Mouse (Mus musculus) megakaryocyte, embryonic 14.5 days (primary cell): ENCODE measurements around the gene Gm20388. TPM values are rescaled to one million over a fixed set of nuclear protein-coding genes. Genes with fewer than 3 reads are reported as not detected.
A peak's percentile ranks its signal among the peaks of the same experiment; 100 is the strongest.

ENCODE experiments used
- H3K27me3 ChIP-seq: replicated peaks from 2 replicates; pipeline ENCODE3; 2012; ENCODE audit warnings: inconsistent platforms
- H3K36me3 ChIP-seq: replicated peaks from 2 replicates; pipeline ENCODE3; 2012; ENCODE audit warnings: low read length, inconsistent platforms, mixed read lengths
- H3K4me1 ChIP-seq: 2 replicates; pipeline ENCODE4 v1.6.1; 2012; ENCODE audit warnings: inconsistent platforms
- H3K4me3 ChIP-seq: replicated peaks from 2 replicates; pipeline ENCODE3; 2012; ENCODE audit warnings: moderate library complexity, mild to moderate bottlenecking, inconsistent platforms
- H3K9me3 ChIP-seq: 2 replicates; pipeline ENCODE4 v1.6.1; 2012; ENCODE audit warnings: inconsistent platforms
- FLI1 ChIP-seq: IDR thresholded peaks from 2 replicates; pipeline ENCODE4 v1.6.1; 2012; ENCODE audit warnings: low read length, inconsistent platforms, mixed read lengths
- GATA1 ChIP-seq: IDR thresholded peaks from 3 replicates; pipeline ENCODE4 v1.6.1; 2012; ENCODE audit warnings: mixed read lengths, low read length, inconsistent platforms, borderline replicate concordance
- polyA plus RNA-seq: library from polyadenylated mRNA; stranded (reverse); fragments of >175 nt; gene quantifications from 2 replicates; pipeline ENCODE4 v1.2.3, GENCODE M21; 2012; ENCODE audit warnings: low replicate concordance; ENCODE audit not compliant: insufficient read depth

Gene Gm20388
- polyA plus RNA-seq, 1 experiment, result 111 TPM

DNA sequence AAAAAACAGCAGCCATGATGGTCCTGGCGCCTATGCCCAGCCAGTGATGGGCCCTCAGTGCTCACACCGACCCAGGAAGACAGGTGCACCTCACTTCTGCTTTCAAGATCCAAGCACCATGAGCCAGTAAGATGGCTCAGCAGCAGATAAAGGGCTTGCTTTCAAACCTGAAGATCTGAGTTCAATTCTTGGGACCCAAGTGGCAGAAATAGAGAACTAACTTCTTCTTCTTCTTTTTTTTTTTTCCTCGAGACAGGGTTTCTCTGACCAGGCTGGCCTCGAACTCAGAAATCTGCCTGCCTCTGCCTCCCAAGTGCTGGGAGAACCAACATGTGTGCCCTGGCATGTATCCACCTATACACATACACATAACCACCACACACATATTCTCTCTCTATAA lies 3509.1 kb downstream of the Gm20388 start:
- peaks cover 50% of the 10 kb centered on the region for H3K27me3 ChIP-seq
- H3K4me3 ChIP-seq, result no peak overlapping the region
- H3K4me1 ChIP-seq, result peaks cover 50% of the 10 kb centered on the region
- peaks cover 21% of the 10 kb centered on the region for H3K36me3 ChIP-seq
- H3K9me3 ChIP-seq, result no peaks in the 10 kb centered on the region
- TF ChIP-seq FLI1 (no peak), GATA1 (no peak)

DNA sequence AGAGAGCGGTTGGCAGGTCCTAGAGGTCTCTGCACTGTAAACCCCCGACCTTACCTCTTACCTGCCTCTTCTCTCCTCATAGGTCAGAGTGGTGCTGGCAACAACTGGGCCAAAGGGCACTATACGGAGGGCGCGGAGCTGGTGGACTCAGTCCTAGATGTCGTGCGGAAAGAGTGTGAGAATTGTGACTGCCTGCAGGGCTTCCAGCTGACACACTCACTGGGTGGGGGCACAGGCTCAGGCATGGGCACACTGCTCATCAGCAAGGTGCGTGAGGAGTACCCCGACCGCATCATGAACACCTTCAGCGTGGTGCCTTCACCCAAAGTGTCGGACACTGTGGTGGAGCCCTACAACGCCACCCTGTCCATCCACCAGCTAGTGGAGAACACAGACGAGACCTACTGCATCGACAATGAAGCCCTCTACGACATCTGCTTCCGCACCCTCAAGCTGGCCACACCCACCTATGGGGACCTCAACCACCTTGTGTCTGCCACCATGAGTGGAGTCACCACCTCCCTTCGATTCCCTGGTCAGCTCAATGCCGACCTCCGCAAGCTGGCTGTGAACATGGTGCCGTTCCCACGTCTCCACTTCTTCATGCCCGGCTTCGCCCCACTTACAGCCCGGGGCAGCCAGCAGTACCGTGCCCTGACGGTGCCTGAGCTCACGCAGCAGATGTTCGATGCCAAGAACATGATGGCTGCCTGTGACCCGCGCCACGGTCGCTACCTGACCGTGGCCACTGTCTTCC lies 3510.1 kb downstream of the Gm20388 start:
- no peak overlapping the region for H3K4me3 ChIP-seq
- H3K27me3 ChIP-seq, result peaks cover 54% of the 10 kb centered on the region
- TF ChIP-seq GATA1 (no peak), FLI1 (no peak)
- H3K36me3 ChIP-seq, result peaks cover 21% of the 10 kb centered on the region
- H3K9me3 ChIP-seq, result no peaks in the 10 kb centered on the region
- peaks cover 50% of the 10 kb centered on the region for H3K4me1 ChIP-seq

DNA sequence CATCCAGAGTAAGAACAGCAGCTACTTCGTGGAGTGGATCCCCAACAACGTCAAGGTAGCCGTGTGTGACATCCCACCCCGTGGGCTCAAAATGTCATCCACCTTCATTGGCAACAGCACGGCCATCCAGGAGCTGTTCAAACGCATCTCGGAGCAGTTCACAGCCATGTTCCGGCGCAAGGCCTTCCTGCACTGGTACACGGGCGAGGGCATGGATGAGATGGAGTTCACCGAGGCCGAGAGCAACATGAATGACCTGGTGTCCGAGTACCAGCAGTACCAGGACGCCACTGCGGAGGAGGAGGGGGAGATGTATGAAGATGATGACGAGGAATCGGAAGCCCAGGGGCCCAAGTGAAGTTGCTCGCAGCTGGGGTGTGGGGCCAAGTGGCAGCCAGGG lies 3510.7 kb downstream of the Gm20388 start:
- H3K4me1 ChIP-seq, result peaks cover 47% of the 10 kb centered on the region
- peaks cover 2% of the 10 kb centered on the region for H3K9me3 ChIP-seq
- TF ChIP-seq FLI1, result no peak
- no peak for TF ChIP-seq GATA1
- H3K4me3 ChIP-seq, result no peak overlapping the region
- H3K36me3 ChIP-seq, result peaks cover 22% of the 10 kb centered on the region
- peaks cover 54% of the 10 kb centered on the region for H3K27me3 ChIP-seq

DNA sequence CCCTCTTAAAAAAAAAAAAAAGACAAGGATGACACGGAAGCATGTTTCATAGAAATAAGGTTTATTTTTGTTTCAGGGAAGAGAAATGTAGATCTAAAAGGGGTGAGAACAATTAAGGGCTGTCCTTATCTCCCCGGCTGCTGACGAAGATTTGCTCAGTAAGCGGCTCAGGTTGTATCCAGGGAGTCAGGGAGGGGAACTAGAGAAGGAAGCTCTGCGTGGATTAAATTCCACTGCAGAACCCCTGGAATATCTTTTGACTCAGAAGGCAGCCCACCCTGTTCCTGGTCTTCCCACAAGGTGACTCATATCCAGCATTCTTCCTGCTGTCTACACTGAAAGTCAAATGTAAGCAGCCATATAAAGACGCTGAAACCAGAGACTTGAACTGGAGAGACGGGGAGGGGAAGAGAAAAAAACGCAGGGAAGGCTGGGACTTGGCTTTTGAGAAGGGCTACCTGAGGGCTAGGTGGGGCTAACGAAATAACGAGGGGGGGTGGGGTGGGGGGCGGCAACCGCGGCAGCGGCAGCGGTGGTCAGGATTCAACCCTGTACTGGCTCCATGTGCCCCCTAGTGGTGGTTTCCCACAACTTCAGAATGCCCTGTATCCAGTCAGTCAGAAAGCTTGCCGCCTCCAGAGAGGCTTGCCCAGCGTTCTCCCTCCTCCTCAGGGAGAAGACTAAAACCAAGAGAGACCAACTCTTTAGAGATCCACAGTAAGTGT lies 3511.6 kb downstream of the Gm20388 start:
- TF ChIP-seq FLI1 (no peak), GATA1 (no peak)
- Histone ChIP-seq H3K9me3 (peaks cover 11% of the 10 kb centered on the region), H3K4me1 (peaks cover 38% of the 10 kb centered on the region), H3K36me3 (peaks cover 31% of the 10 kb centered on the region), H3K27me3 (peaks cover 48% of the 10 kb centered on the region), H3K4me3 (peak overlapping the region; percentile 88)

DNA sequence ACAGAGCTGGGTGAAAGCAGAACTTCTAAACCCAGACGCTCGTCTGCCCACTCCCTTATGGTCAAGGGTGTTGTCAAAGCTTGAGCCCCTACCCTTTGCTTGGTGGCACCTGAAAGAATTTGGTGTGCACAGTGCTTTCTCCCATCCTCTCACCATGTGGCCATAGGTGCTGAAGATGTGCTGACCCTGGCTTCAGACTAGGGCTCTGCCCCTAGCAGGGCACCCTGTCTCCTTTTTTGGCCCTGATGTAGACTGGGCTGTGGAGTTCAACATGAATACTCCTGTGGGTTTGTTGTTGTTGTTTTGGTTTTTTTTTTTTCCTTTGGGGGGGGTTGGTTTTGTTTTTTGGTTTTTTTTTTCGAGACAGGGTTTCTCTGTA lies 3512.1 kb downstream of the Gm20388 start:
- Histone ChIP-seq H3K4me1 (peaks cover 35% of the 10 kb centered on the region), H3K27me3 (peaks cover 47% of the 10 kb centered on the region), H3K36me3 (peaks cover 36% of the 10 kb centered on the region), H3K4me3 (peak overlapping the region; percentile 88), H3K9me3 (peaks cover 16% of the 10 kb centered on the region)
- TF ChIP-seq GATA1, result no peak
- no peak for TF ChIP-seq FLI1

DNA sequence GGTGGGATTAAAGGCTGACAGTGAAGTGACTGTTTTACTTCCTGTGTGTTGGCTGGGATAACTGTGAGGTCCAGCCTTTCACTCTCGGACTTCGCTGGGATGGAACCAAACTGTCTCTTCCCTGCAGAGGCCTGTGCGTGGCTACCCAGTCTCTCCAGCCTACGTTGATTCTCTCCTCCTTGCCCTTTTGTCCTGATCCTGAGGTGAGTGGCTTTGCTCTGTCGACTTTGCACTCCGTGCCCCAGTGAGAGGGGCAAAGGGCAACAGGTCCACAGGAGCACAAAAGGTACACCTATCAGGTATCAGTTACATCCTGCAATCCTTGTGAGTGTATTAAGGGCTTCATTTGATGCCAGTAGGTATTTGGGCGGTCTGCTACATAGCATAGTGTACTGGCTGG lies 3512.8 kb downstream of the Gm20388 start, which contains the start of gene Def8:
Gene Def8, plus strand, starts transcription at position 87 of the 400 bp plus-strand sequence.
- peaks cover 33% of the 10 kb centered on the region for H3K4me1 ChIP-seq
- H3K4me3 ChIP-seq, result peak within 1 kb of the TSS; percentile 88
- peaks cover 40% of the 10 kb centered on the region for H3K36me3 ChIP-seq
- no peak for TF ChIP-seq FLI1
- no peak for TF ChIP-seq GATA1
- peaks cover 43% of the 10 kb centered on the region for H3K27me3 ChIP-seq
- peaks cover 23% of the 10 kb centered on the region for H3K9me3 ChIP-seq

DNA sequence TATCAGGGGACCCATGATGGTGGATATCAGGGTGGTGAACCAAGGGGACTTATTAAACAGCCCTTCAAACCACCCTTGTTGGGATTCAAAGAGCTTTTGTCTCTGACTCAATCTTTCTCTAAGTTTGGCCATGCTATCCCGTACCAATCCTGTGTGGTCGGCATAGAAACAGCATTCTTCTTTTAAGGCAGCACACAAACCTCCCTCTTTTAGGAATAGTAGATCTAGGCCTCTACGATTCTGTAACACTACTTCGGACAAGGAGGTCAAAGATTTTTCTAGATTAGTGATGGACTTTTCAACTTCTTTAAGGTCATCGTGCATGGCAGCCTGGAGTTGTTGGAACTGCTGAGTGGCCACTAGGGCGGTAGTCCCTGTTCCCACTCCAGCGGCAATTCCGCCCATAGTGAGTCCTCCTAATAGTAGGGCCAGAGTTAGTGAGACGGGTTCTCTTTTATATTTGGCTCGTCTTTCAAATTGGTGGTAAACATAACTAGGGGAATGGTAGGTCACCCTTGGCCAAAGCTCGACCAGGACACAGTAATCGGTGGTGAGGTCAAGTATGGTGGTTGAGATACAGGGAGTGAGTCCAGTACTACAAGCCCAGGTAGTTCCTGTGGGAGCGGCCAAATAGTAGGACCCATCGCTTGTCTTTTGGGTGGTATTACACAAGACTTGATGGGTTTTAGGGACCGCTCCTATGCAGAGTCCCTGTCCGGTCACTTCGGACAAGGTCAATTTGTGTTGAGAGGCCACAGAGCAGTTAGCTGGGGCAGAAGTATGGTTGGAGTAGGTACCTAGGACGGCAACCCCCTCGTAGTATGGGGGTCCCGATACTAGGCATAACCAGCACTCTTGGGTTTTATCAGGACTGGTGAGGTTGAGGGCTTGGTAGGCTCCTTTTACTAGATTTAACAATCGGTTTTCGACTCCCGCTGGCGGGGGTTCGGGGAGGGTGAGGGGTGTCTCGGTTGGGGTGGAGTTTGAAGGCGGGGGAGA lies 3516.2 kb downstream of the Gm20388 start:
- H3K27me3 ChIP-seq, result peaks cover 16% of the 10 kb centered on the region
- peaks cover 53% of the 10 kb centered on the region for H3K9me3 ChIP-seq
- TF ChIP-seq FLI1, result no peak
- no peak for TF ChIP-seq GATA1
- peaks cover 22% of the 10 kb centered on the region for H3K36me3 ChIP-seq
- H3K4me3 ChIP-seq, result no peak overlapping the region
- H3K4me1 ChIP-seq, result peaks cover 15% of the 10 kb centered on the region

DNA sequence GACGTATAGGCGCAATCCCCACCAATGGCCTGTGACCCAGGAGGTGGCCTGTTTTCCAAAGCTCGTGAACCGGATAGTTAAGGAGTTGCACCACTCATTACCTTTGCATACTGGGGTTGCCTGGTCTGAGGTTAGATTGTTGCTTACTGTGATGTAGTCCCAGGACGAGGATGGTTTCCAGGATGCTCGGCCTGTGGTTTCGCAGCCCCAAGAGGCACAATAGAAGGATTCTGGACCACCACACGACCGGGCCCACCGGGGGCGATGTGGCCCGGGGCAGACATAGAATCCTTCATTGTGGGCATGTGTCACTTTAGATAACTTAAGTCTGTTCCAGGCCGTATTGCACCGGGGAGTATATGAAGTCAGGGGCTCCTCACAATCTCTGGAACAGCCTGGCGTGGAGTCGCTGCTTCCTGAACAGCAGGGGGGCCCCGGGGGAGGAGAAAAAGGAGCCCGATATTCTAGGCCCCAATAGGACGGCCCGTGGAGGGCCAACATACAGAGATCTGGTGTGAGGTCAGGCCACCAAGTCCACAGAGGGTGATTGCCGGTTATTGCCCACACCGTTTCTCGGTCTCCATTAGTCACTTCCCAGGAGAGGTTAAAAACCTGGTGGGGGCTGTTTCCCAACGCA lies 3517.1 kb downstream of the Gm20388 start:
- Histone ChIP-seq H3K4me3 (peak overlapping the region; percentile 9), H3K9me3 (peaks cover 63% of the 10 kb centered on the region), H3K4me1 (peaks cover 5% of the 10 kb centered on the region), H3K36me3 (peaks cover 22% of the 10 kb centered on the region), H3K27me3 (peaks cover 11% of the 10 kb centered on the region)
- TF ChIP-seq FLI1 (no peak), GATA1 (no peak)

DNA sequence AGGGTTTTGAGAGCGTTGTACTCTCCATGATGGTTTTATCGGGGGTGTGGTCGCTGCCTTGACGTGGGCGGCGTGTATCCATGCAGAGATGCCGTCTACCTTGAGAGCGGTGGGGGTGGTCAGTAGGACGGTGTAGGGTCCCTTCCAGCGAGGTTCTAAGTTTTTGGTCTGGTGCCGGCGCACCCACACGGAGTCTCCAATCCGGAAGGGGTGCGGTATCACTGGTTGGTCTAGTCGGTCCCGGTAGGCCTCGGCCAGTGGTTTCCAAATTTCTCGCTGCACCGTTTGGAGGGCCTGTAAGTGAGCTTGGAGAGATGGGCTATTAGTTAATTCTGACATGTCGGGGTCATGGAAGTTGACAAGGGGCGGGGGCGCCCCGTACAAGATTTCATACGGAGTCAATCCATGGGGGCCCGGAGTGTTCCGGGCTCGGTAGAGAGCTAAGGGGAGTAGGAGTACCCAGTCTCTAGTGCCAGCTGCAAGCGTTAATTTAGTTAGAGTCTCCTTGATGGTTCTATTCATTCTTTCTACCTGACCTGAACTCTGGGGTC lies 3517.8 kb downstream of the Gm20388 start:
- Histone ChIP-seq H3K9me3 (peaks cover 69% of the 10 kb centered on the region), H3K4me1 (peaks cover 2% of the 10 kb centered on the region; the same call in 1 of the 2 replicates), H3K36me3 (peaks cover 22% of the 10 kb centered on the region), H3K4me3 (peak overlapping the region; percentile 33), H3K27me3 (peaks cover 6% of the 10 kb centered on the region)
- TF ChIP-seq GATA1 (no peak), FLI1 (no peak)
